In genomic region chr13:112985605-112986450, GRCm38 (mm10) we compare ENCODE assay signal across 11 mouse cellular contexts. TPM values are rescaled to one million over a fixed set of nuclear protein-coding genes. Genes with fewer than 3 reads are reported as not detected.
DNase-seq lines count a peak whose midpoint lies in the region; ATAC-seq and TF ChIP-seq lines count a peak whose summit lies in the region.
"Had no signal": no experiment of that assay in that cellular context is flagged by ENCODE, and none has a peak within 500 bp of the region (broad histone marks: within the 10 kb centered on the region; RNA-seq: fewer than 3 reads in every experiment).

No protein-coding gene starts in this region.

- WGBS in stomach, embryonic 15.5 days = 12% methylated on average over 18 of the region's 18 CpGs
- 18% methylated on average over 18 of the region's 18 CpGs for WGBS in stomach, postnatal 0 days
- WGBS in embryonic facial prominence, embryonic 12.5 days = 4% methylated on average over 18 of the region's 18 CpGs
- WGBS in intestine, postnatal 0 days = 17% methylated on average over 18 of the region's 18 CpGs
- WGBS in neural tube, embryonic 15.5 days = 5% methylated on average over 18 of the region's 18 CpGs

- H3K27me3 ChIP-seq in stomach, embryonic 15.5 days (replicated peaks) = peaks cover 59% of the 10 kb centered on the region
- H3K27me3 ChIP-seq in stomach, postnatal 0 days (ENCODE audit: control insufficient read depth, insufficient read depth, low read length) = peaks cover 8% of the 10 kb centered on the region; the same call in 1 of the 2 replicates
- H3K27me3 ChIP-seq in embryonic facial prominence, embryonic 12.5 days = peaks cover 58% of the 10 kb centered on the region
- H3K27me3 ChIP-seq in intestine, postnatal 0 days (replicated peaks; ENCODE audit: control insufficient read depth, insufficient read depth, low read length) = peaks cover 69% of the 10 kb centered on the region
- peaks cover 60% of the 10 kb centered on the region for H3K27me3 ChIP-seq in neural tube, embryonic 15.5 days (replicated peaks)

- no peaks in the 10 kb centered on the region for H3K9me3 ChIP-seq in stomach, embryonic 15.5 days
- no peaks in the 10 kb centered on the region for H3K9me3 ChIP-seq in stomach, postnatal 0 days (ENCODE audit: control insufficient read depth, low read length)
- H3K9me3 ChIP-seq in embryonic facial prominence, embryonic 12.5 days = no peaks in the 10 kb centered on the region
- H3K9me3 ChIP-seq in intestine, postnatal 0 days (ENCODE audit: control insufficient read depth) = no peaks in the 10 kb centered on the region
- no peaks in the 10 kb centered on the region for H3K9me3 ChIP-seq in neural tube, embryonic 15.5 days (replicated peaks)

- no peak for TF ChIP-seq EP300 in stomach, postnatal 0 days (optimal IDR thresholded peaks at IDR 0.05)

- 0 out of 2 replicates have a peak overlapping the region, but pooled peaks have one; percentile 99 for H3K4me2 ChIP-seq in stomach, embryonic 15.5 days
- no peak overlapping the region for H3K4me2 ChIP-seq in stomach, postnatal 0 days (replicated peaks; ENCODE audit: low read depth)
- H3K4me2 ChIP-seq in embryonic facial prominence, embryonic 12.5 days (replicated peaks) = peak overlapping the region; percentile 96
- no peak overlapping the region for H3K4me2 ChIP-seq in intestine, postnatal 0 days (replicated peaks; ENCODE audit: low read depth)
- H3K4me2 ChIP-seq in neural tube, embryonic 15.5 days = peak overlapping the region; percentile 95; the same call in 1 of the 2 replicates

- H3K36me3 ChIP-seq in stomach, embryonic 15.5 days = no peaks in the 10 kb centered on the region
- H3K36me3 ChIP-seq in stomach, postnatal 0 days (ENCODE audit: control insufficient read depth, insufficient read depth, low read length) = no peaks in the 10 kb centered on the region
- no peaks in the 10 kb centered on the region for H3K36me3 ChIP-seq in embryonic facial prominence, embryonic 12.5 days
- H3K36me3 ChIP-seq in intestine, postnatal 0 days (ENCODE audit: control insufficient read depth, insufficient read depth) = no peaks in the 10 kb centered on the region
- no peaks in the 10 kb centered on the region for H3K36me3 ChIP-seq in neural tube, embryonic 15.5 days

- no peak overlapping the region for H3K27ac ChIP-seq in stomach, embryonic 15.5 days
- H3K27ac ChIP-seq in stomach, postnatal 0 days (replicated peaks) = no peak overlapping the region
- H3K27ac ChIP-seq in embryonic facial prominence, embryonic 12.5 days = no peak overlapping the region
- H3K27ac ChIP-seq in intestine, postnatal 0 days (ENCODE audit: low read depth, low read length) = no peak overlapping the region
- H3K27ac ChIP-seq in neural tube, embryonic 15.5 days (replicated peaks) = no peak overlapping the region
- no peak overlapping the region for H3K27ac ChIP-seq in layer of hippocampus, adult 2 months

- H3K9ac ChIP-seq in stomach, embryonic 15.5 days = no peak overlapping the region
- H3K9ac ChIP-seq in stomach, postnatal 0 days (ENCODE audit: low read length) = no peak overlapping the region
- no peak overlapping the region for H3K9ac ChIP-seq in embryonic facial prominence, embryonic 12.5 days
- no peak overlapping the region for H3K9ac ChIP-seq in intestine, postnatal 0 days (ENCODE audit: low read depth, low read length)
- H3K9ac ChIP-seq in neural tube, embryonic 15.5 days (replicated peaks) = no peak overlapping the region

- DNase-seq in stomach, postnatal 0 days (ENCODE audit: low spot score) = no peak
- no peak for DNase-seq in right cerebral cortex, adult 2 months (ENCODE audit: low spot score in 2 of 2)
- DNase-seq in layer of hippocampus, adult 2 months (ENCODE audit: low spot score in 2 of 2) = no peak
- DNase-seq in frontal cortex, adult 2 months (ENCODE audit: extremely low spot score in 1 of 2, low spot score in 1 of 2) = no peak
- DNase-seq: liver had no signal

- ATAC-seq in stomach, embryonic 15.5 days (ENCODE audit: insufficient read depth, low FRiP score, low read depth) = no peak
- ATAC-seq in stomach, postnatal 0 days (ENCODE audit: low FRiP score, low TSS enrichment) = no peak
- no peak for ATAC-seq in embryonic facial prominence, embryonic 12.5 days (ENCODE audit: insufficient number of reproducible peaks, insufficient read depth, low FRiP score, low TSS enrichment)
- no peak for ATAC-seq in intestine, postnatal 0 days
- ATAC-seq in neural tube, embryonic 15.5 days (ENCODE audit: low FRiP score) = no peak
- ATAC-seq: inflammation-experienced regulatory T-cells, adult 6 months had no signal

- H3K4me1 ChIP-seq in stomach, embryonic 15.5 days = peaks cover 31% of the 10 kb centered on the region
- H3K4me1 ChIP-seq in stomach, postnatal 0 days (replicated peaks; ENCODE audit: control insufficient read depth, insufficient read depth) = peaks cover 5% of the 10 kb centered on the region; the same call in 1 of the 2 replicates
- peaks cover 25% of the 10 kb centered on the region for H3K4me1 ChIP-seq in embryonic facial prominence, embryonic 12.5 days
- 0 out of 2 replicates have a peak, but pooled peaks cover 4% of the 10 kb centered on the region for H3K4me1 ChIP-seq in intestine, postnatal 0 days (replicated peaks; ENCODE audit: control insufficient read depth, insufficient read depth, low read length)
- peaks cover 39% of the 10 kb centered on the region for H3K4me1 ChIP-seq in neural tube, embryonic 15.5 days

- TF ChIP-seq CTCF in stomach, postnatal 0 days (IDR thresholded peaks at IDR 0.05; ENCODE audit: low read depth) = no peak
- TF ChIP-seq CTCF in intestine, postnatal 0 days (IDR thresholded peaks at IDR 0.05; ENCODE audit: low read depth) = no peak
- no peak for TF ChIP-seq CTCF in layer of hippocampus, adult 2 months (conservative IDR thresholded peaks at IDR 0.05)

- no peak overlapping the region for H3K4me3 ChIP-seq in stomach, embryonic 15.5 days (replicated peaks)
- H3K4me3 ChIP-seq in stomach, postnatal 0 days (ENCODE audit: low read depth, low read length) = no peak overlapping the region
- no peak overlapping the region for H3K4me3 ChIP-seq in embryonic facial prominence, embryonic 12.5 days
- H3K4me3 ChIP-seq in intestine, postnatal 0 days (ENCODE audit: low read depth, low read length) = 0 out of 2 replicates have a peak overlapping the region, but pooled peaks have one; percentile 5
- no peak overlapping the region for H3K4me3 ChIP-seq in neural tube, embryonic 15.5 days (replicated peaks)
- no peak overlapping the region for H3K4me3 ChIP-seq in layer of hippocampus, adult 2 months

RNA-seq across cellular contexts. Expression of gene Ccno, which starts 1.8 kb away (rescaled TPM):
- 0.50 and 0.67 TPM in 2 replicates for polyA plus RNA-seq in stomach, embryonic 15.5 days (2015; fragmentation: Nextera tagmentation; extraction: Ambion mirVana)
- polyA plus RNA-seq in stomach, postnatal 0 days (2015; fragmentation: Nextera tagmentation; extraction: Ambion mirVana) = 0.21 and 0.41 TPM in 2 replicates
- 0.53 and 0.79 TPM in 2 replicates for polyA plus RNA-seq in embryonic facial prominence, embryonic 12.5 days (2016; fragmentation: Nextera tagmentation; extraction: Ambion mirVana)
- 0.10 and 0.12 TPM in 2 replicates for polyA plus RNA-seq in intestine, postnatal 0 days (2015; fragmentation: Nextera tagmentation; extraction: Ambion mirVana)
- 0.13 and 0.37 TPM in 2 replicates for polyA plus RNA-seq in neural tube, embryonic 15.5 days (2015; fragmentation: Nextera tagmentation; extraction: Ambion mirVana)
- total RNA-seq in layer of hippocampus, adult 2 months (2021) = 1 to 10 TPM; 6.3 to 7.4 TPM
- polyA plus RNA-seq in frontal cortex, adult 2 months (2012; rRNA removed) = 2.6 and 2.9 TPM in 2 replicates
- total RNA-seq: gastrocnemius, adult 8-10 months had no signal
- polyA plus RNA-seq: inflammation-experienced regulatory T-cells, adult 6 months had no signal

RNA-seq across cellular contexts. Expression of gene Mcidas, which starts 7.8 kb away (rescaled TPM):
- 0.21 and 0.35 TPM in 2 replicates for polyA plus RNA-seq in stomach, embryonic 15.5 days (2015; fragmentation: Nextera tagmentation; extraction: Ambion mirVana)
- polyA plus RNA-seq in stomach, postnatal 0 days (2015; fragmentation: Nextera tagmentation; extraction: Ambion mirVana) = 0.11 and 0.17 TPM in 2 replicates
- polyA plus RNA-seq in embryonic facial prominence, embryonic 12.5 days (2016; fragmentation: Nextera tagmentation; extraction: Ambion mirVana) = 0.24 and 0.26 TPM in 2 replicates
- not detected in 2 replicates for polyA plus RNA-seq in intestine, postnatal 0 days (2015; fragmentation: Nextera tagmentation; extraction: Ambion mirVana)
- polyA plus RNA-seq in neural tube, embryonic 15.5 days (2015; fragmentation: Nextera tagmentation; extraction: Ambion mirVana) = 0.08 and 0.11 TPM in 2 replicates
- under 1 TPM; 0.25 to 0.74 TPM for total RNA-seq in layer of hippocampus, adult 2 months (2021)
- polyA plus RNA-seq in frontal cortex, adult 2 months (2012; rRNA removed) = 0.19 and 0.26 TPM in 2 replicates
- total RNA-seq: gastrocnemius, adult 8-10 months had no signal
- polyA plus RNA-seq: inflammation-experienced regulatory T-cells, adult 6 months had no signal

RNA-seq across cellular contexts. Expression of gene Cdc20b, which starts 49.1 kb away (rescaled TPM):
- not detected in 2 replicates for polyA plus RNA-seq in stomach, embryonic 15.5 days (2015; fragmentation: Nextera tagmentation; extraction: Ambion mirVana)
- not detected in 2 replicates for polyA plus RNA-seq in stomach, postnatal 0 days (2015; fragmentation: Nextera tagmentation; extraction: Ambion mirVana)
- not detected in 2 replicates for polyA plus RNA-seq in embryonic facial prominence, embryonic 12.5 days (2016; fragmentation: Nextera tagmentation; extraction: Ambion mirVana)
- polyA plus RNA-seq in intestine, postnatal 0 days (2015; fragmentation: Nextera tagmentation; extraction: Ambion mirVana) = not detected in 2 replicates
- polyA plus RNA-seq in neural tube, embryonic 15.5 days (2015; fragmentation: Nextera tagmentation; extraction: Ambion mirVana) = not detected in 2 replicates
- under 1 TPM in 1 of 2 experiments, not detected in 1; 0.37 TPM for total RNA-seq in layer of hippocampus, adult 2 months (2021)
- polyA plus RNA-seq in frontal cortex, adult 2 months (2012; rRNA removed) = 0.06 and 0.19 TPM in 2 replicates
- total RNA-seq: gastrocnemius, adult 8-10 months had no signal
- polyA plus RNA-seq: inflammation-experienced regulatory T-cells, adult 6 months had no signal

RNA-seq across cellular contexts. Expression of gene Dhx29, which starts 58.6 kb away (rescaled TPM):
- 23.5 and 24.2 TPM in 2 replicates for polyA plus RNA-seq in stomach, embryonic 15.5 days (2015; fragmentation: Nextera tagmentation; extraction: Ambion mirVana)
- 11.3 and 13.0 TPM in 2 replicates for polyA plus RNA-seq in stomach, postnatal 0 days (2015; fragmentation: Nextera tagmentation; extraction: Ambion mirVana)
- 40.9 and 42.9 TPM in 2 replicates for polyA plus RNA-seq in embryonic facial prominence, embryonic 12.5 days (2016; fragmentation: Nextera tagmentation; extraction: Ambion mirVana)
- 6.3 and 7.1 TPM in 2 replicates for polyA plus RNA-seq in intestine, postnatal 0 days (2015; fragmentation: Nextera tagmentation; extraction: Ambion mirVana)
- 31.3 and 35.2 TPM in 2 replicates for polyA plus RNA-seq in neural tube, embryonic 15.5 days (2015; fragmentation: Nextera tagmentation; extraction: Ambion mirVana)
- total RNA-seq in layer of hippocampus, adult 2 months (2021) = 10 to 100 TPM; 23.5 to 26.0 TPM
- polyA plus RNA-seq in frontal cortex, adult 2 months (2012; rRNA removed) = 10.9 and 11.1 TPM in 2 replicates

RNA-seq across cellular contexts. Expression of gene Mtrex, which starts 58.6 kb away (rescaled TPM):
- 55.7 and 63.3 TPM in 2 replicates for polyA plus RNA-seq in stomach, embryonic 15.5 days (2015; fragmentation: Nextera tagmentation; extraction: Ambion mirVana)
- 21.5 and 21.7 TPM in 2 replicates for polyA plus RNA-seq in stomach, postnatal 0 days (2015; fragmentation: Nextera tagmentation; extraction: Ambion mirVana)
- polyA plus RNA-seq in embryonic facial prominence, embryonic 12.5 days (2016; fragmentation: Nextera tagmentation; extraction: Ambion mirVana) = 92.6 and 93.6 TPM in 2 replicates
- polyA plus RNA-seq in intestine, postnatal 0 days (2015; fragmentation: Nextera tagmentation; extraction: Ambion mirVana) = 17.2 and 17.9 TPM in 2 replicates
- 56.0 and 59.6 TPM in 2 replicates for polyA plus RNA-seq in neural tube, embryonic 15.5 days (2015; fragmentation: Nextera tagmentation; extraction: Ambion mirVana)
- 10 to 100 TPM; 46.3 to 49.2 TPM for total RNA-seq in layer of hippocampus, adult 2 months (2021)
- polyA plus RNA-seq in frontal cortex, adult 2 months (2012; rRNA removed) = 41.4 and 42.7 TPM in 2 replicates

Comparison
In these comparisons a context has a peak if more than half of its experiments do, and no peak if none do; other contexts are left out.
1. H3K4me2 ChIP-seq: peak in stomach, embryonic 15.5 days (single experiment), embryonic facial prominence, embryonic 12.5 days (single experiment) and neural tube, embryonic 15.5 days (single experiment); none in stomach, postnatal 0 days (single experiment) and intestine, postnatal 0 days (single experiment).